Comparison of ENCODE assay signal across 30 mouse cellular contexts in the genomic region with DNA sequence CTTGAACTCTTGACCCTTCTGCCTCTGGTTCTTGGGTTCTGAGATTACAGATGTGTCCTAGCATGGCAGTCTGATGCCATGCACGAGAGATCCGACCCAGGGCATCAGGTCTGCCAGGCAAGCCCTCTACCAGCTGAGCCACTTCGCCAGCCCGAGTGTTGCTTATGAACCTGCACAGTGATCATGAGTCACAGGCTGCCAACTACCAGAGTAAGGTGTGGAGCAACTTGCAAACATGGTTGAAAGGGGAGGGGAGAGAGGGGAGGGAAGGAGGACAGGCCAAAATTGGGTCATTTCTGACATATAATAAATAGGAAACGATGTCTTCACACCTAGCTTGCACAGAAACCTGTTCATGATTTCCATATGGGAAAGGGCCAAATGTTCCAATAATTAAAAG. TPM values are rescaled to one million over a fixed set of nuclear protein-coding genes. Genes with fewer than 3 reads are reported as not detected.
DNase-seq lines count a peak whose midpoint lies in the region; ATAC-seq and TF ChIP-seq lines count a peak whose summit lies in the region.
"Had no signal": no experiment of that assay in that cellular context is flagged by ENCODE, and none has a peak within 500 bp of the region (broad histone marks: within the 10 kb centered on the region; RNA-seq: fewer than 3 reads in every experiment).

No protein-coding gene starts in this region.

- intact Hi-C loops in heart, postnatal 36 days (cut with DNase I): no loop called here

- ATAC-seq in liver, postnatal 0 days: peak; percentile 20; the same call in 1 of the 2 replicates
- ATAC-seq in liver, embryonic 12.5 days: no peak
- 0 out of 2 replicates have a peak, but pooled peaks have one; percentile 12 for ATAC-seq in megakaryocyte progenitor cell, adult 5-6 weeks (replicated peaks; ENCODE audit: poor library complexity)
- ATAC-seq: CD4-positive, CD25-positive, alpha-beta regulatory T cell, adult 4 months; forebrain, embryonic 13.5 days; forebrain, embryonic 16.5 days; hindbrain, postnatal 0 days; inflammation-experienced regulatory T-cells, adult 6 months; intestine, embryonic 16.5 days had no signal

- TF ChIP-seq CTCF in liver, postnatal 0 days (IDR thresholded peaks at IDR 0.05; ENCODE audit: low read depth): no peak

- DNase-seq in heart, adult 11 months: peak; percentile 82
- DNase-seq in heart, postnatal 36 days: no peak
- DNase-seq in liver, postnatal 0 days: no peak
- peak; percentile 38 for DNase-seq in urinary bladder, postnatal 14 days (ENCODE audit: low spot score)
- no peak for DNase-seq in urinary bladder, postnatal 36 days (ENCODE audit: low spot score in 2 of 2)
- no peak for DNase-seq in thymus, postnatal 10 days (ENCODE audit: low spot score in 2 of 2)
- DNase-seq: adrenal gland, adult 2 months; adrenal gland, postnatal 14 days; cerebellum, adult 11 months; cerebellum, adult 2 months; cerebellum, adult 9-11 months; cerebellum, postnatal 25 days; embryo, embryonic 11 days; gastrocnemius, postnatal 25 days; heart, postnatal 10 days had no signal

- H3K9ac ChIP-seq in liver, postnatal 0 days (replicated peaks): no peak overlapping the region
- no peak overlapping the region for H3K9ac ChIP-seq in liver, embryonic 12.5 days
- H3K9ac ChIP-seq: embryonic facial prominence, embryonic 13.5 days; forebrain, embryonic 13.5 days; heart, embryonic 15.5 days; hindbrain, embryonic 14.5 days had no signal

- WGBS in liver, postnatal 0 days (ENCODE audit: insufficient replicate concordance): 67% methylated on average over 5 of the region's 5 CpGs
- WGBS in liver, embryonic 12.5 days (ENCODE audit: insufficient replicate concordance): 76% methylated on average over 5 of the region's 5 CpGs

- no peaks in the 10 kb centered on the region for H3K36me3 ChIP-seq in liver, postnatal 0 days (replicated peaks; ENCODE audit: insufficient read depth, low read length)
- H3K36me3 ChIP-seq in liver, embryonic 12.5 days: no peaks in the 10 kb centered on the region
- H3K36me3 ChIP-seq: embryonic facial prominence, embryonic 10.5 days; embryonic facial prominence, embryonic 13.5 days; forebrain, embryonic 10.5 days; heart, embryonic 15.5 days had no signal

- H3K27me3 ChIP-seq in liver, postnatal 0 days (ENCODE audit: insufficient read depth, low read length): no peaks in the 10 kb centered on the region
- H3K27me3 ChIP-seq in liver, embryonic 12.5 days (replicated peaks): no peaks in the 10 kb centered on the region
- H3K27me3 ChIP-seq: embryonic facial prominence, embryonic 13.5 days; forebrain, embryonic 13.5 days; heart, embryonic 15.5 days had no signal

- 0 out of 2 replicates have a peak overlapping the region, but pooled peaks have one; percentile 7 for H3K27ac ChIP-seq in liver, postnatal 0 days (ENCODE audit: low read depth)
- H3K27ac ChIP-seq in liver, embryonic 12.5 days: no peak overlapping the region
- H3K27ac ChIP-seq: embryonic facial prominence, embryonic 10.5 days; embryonic facial prominence, embryonic 13.5 days; forebrain, embryonic 10.5 days; forebrain, embryonic 13.5 days; heart, embryonic 10.5 days; hindbrain, embryonic 14.5 days; hindbrain, postnatal 0 days had no signal

- peaks cover 53% of the 10 kb centered on the region for H3K4me1 ChIP-seq in liver, postnatal 0 days (ENCODE audit: insufficient read depth)
- peaks cover 42% of the 10 kb centered on the region for H3K4me1 ChIP-seq in liver, embryonic 12.5 days

- no peaks in the 10 kb centered on the region for H3K9me3 ChIP-seq in liver, postnatal 0 days (ENCODE audit: low read length)
- no peaks in the 10 kb centered on the region for H3K9me3 ChIP-seq in liver, embryonic 12.5 days (replicated peaks)
- H3K9me3 ChIP-seq: embryonic facial prominence, embryonic 10.5 days; embryonic facial prominence, embryonic 13.5 days; forebrain, embryonic 10.5 days; forebrain, embryonic 13.5 days; heart, embryonic 10.5 days; heart, embryonic 15.5 days had no signal

- TF ChIP-seq EP300 in liver, postnatal 0 days (IDR thresholded peaks at IDR 0.05; ENCODE audit: low read depth): no peak

- H3K4me3 ChIP-seq in liver, postnatal 0 days (ENCODE audit: low read depth, low read length): no peak overlapping the region
- no peak overlapping the region for H3K4me3 ChIP-seq in liver, embryonic 12.5 days
- H3K4me3 ChIP-seq: embryonic facial prominence, embryonic 10.5 days; embryonic facial prominence, embryonic 13.5 days; forebrain, embryonic 10.5 days; forebrain, embryonic 13.5 days; heart, embryonic 10.5 days; heart, embryonic 15.5 days had no signal

- no peak overlapping the region for H3K4me2 ChIP-seq in liver, postnatal 0 days (ENCODE audit: low read depth, low read length)
- no peak overlapping the region for H3K4me2 ChIP-seq in liver, embryonic 12.5 days
- H3K4me2 ChIP-seq: embryonic facial prominence, embryonic 13.5 days; forebrain, embryonic 13.5 days; heart, embryonic 15.5 days; hindbrain, embryonic 14.5 days had no signal

RNA-seq across cellular contexts. Expression of a gene that starts 17.0 kb away (rescaled TPM):
- 10 to 100 TPM; 58.3 to 58.7 TPM for total RNA-seq in heart, postnatal 36 days (2021)
- 12.0 and 14.9 TPM in 2 replicates for polyA plus RNA-seq in liver, postnatal 0 days (2015; fragmentation: Nextera tagmentation; extraction: Ambion mirVana)
- 9.4 and 9.7 TPM in 2 replicates for polyA plus RNA-seq in liver, embryonic 12.5 days (2016; fragmentation: Nextera tagmentation; extraction: Ambion mirVana)
- 37.6 and 40.6 TPM in 2 replicates for total RNA-seq in megakaryocyte progenitor cell, adult 5-6 weeks (2015)
- total RNA-seq in megakaryocyte progenitor cell, adult 5-6 weeks (2017): 14.2 and 15.0 TPM in 2 replicates
- total RNA-seq: MEL had no signal

Comparison
In these comparisons a context has a peak if more than half of its experiments do, and no peak if none do; other contexts are left out.
1. DNase-seq: peak in heart, adult 11 months (single experiment) and urinary bladder, postnatal 14 days (single experiment); none in heart, postnatal 36 days (0 of 2), liver, postnatal 0 days (single experiment), urinary bladder, postnatal 36 days (0 of 2) and thymus, postnatal 10 days (0 of 2).